18 mouse cellular contexts compared by ENCODE assay signal in the genomic region with DNA sequence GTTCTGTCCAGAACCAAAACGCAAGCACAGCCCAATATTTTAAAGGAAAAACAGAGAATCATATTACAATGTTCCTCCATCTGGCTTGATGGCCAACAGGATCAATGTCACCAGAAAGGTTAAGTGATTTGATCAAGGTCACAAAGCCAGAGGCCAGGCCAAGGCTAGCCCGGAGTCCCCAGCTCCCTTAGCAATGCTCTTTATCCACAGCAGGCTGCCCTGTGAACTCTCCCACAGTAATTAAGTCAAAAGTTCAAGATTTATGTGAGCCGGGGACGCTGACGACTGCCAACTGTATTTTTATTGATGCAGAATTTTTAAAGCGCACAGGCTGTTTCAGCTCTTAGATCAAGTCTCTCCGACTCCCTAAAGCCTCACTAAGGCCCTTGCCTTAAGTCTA.
DNase-seq lines count a peak whose midpoint lies in the region; ATAC-seq and TF ChIP-seq lines count a peak whose summit lies in the region.
"Had no signal": no experiment of that assay in that cellular context is flagged by ENCODE, and none has a peak within 500 bp of the region (broad histone marks: within the 10 kb centered on the region; RNA-seq: fewer than 3 reads in every experiment).

No protein-coding gene starts in this region.

- no peak overlapping the region for H3K9ac ChIP-seq in limb, embryonic 11.5 days (ENCODE audit: low read length)
- H3K9ac ChIP-seq in kidney, postnatal 0 days (ENCODE audit: low read depth, low read length): no peak overlapping the region
- H3K9ac ChIP-seq in heart, embryonic 12.5 days: no peak overlapping the region
- H3K9ac ChIP-seq: embryonic facial prominence, embryonic 15.5 days; hindbrain, embryonic 13.5 days; liver, postnatal 0 days; midbrain, embryonic 12.5 days had no signal

- H3K27ac ChIP-seq in limb, embryonic 11.5 days (replicated peaks; ENCODE audit: low read depth, low read length): no peak overlapping the region
- H3K27ac ChIP-seq in limb, embryonic 10.5 days: no peak overlapping the region
- H3K27ac ChIP-seq in kidney, postnatal 0 days: no peak overlapping the region; the same call in 1 of the 2 replicates
- H3K27ac ChIP-seq in heart, embryonic 12.5 days (ENCODE audit: poor library complexity, severe bottlenecking): no peak overlapping the region
- H3K27ac ChIP-seq: embryonic facial prominence, embryonic 15.5 days; hindbrain, embryonic 13.5 days; midbrain, embryonic 12.5 days had no signal

- no peaks in the 10 kb centered on the region for H3K27me3 ChIP-seq in limb, embryonic 11.5 days (ENCODE audit: control insufficient read depth, insufficient read depth, low read length)
- no peaks in the 10 kb centered on the region for H3K27me3 ChIP-seq in limb, embryonic 10.5 days (ENCODE audit: low read depth, poor library complexity, severe bottlenecking)
- no peaks in the 10 kb centered on the region for H3K27me3 ChIP-seq in kidney, postnatal 0 days (ENCODE audit: insufficient read depth, low read length)
- H3K27me3 ChIP-seq in heart, embryonic 12.5 days (replicated peaks): no peaks in the 10 kb centered on the region
- H3K27me3 ChIP-seq: embryonic facial prominence, embryonic 15.5 days; hindbrain, embryonic 13.5 days; midbrain, embryonic 12.5 days had no signal

- H3K4me2 ChIP-seq in limb, embryonic 11.5 days (ENCODE audit: low read depth, severe bottlenecking): no peak overlapping the region
- H3K4me2 ChIP-seq in kidney, postnatal 0 days (ENCODE audit: low read length): no peak overlapping the region
- no peak overlapping the region for H3K4me2 ChIP-seq in heart, embryonic 12.5 days
- H3K4me2 ChIP-seq: embryonic facial prominence, embryonic 15.5 days; hindbrain, embryonic 13.5 days; midbrain, embryonic 12.5 days had no signal

- peaks cover 15% of the 10 kb centered on the region for H3K4me1 ChIP-seq in limb, embryonic 11.5 days (ENCODE audit: control insufficient read depth, insufficient read depth, low read length)
- peaks cover 52% of the 10 kb centered on the region for H3K4me1 ChIP-seq in limb, embryonic 10.5 days
- peaks cover 6% of the 10 kb centered on the region; the same call in 1 of the 2 replicates for H3K4me1 ChIP-seq in kidney, postnatal 0 days (replicated peaks; ENCODE audit: insufficient read depth, low read length)
- peaks cover 25% of the 10 kb centered on the region for H3K4me1 ChIP-seq in heart, embryonic 12.5 days (replicated peaks)

- TF ChIP-seq CTCF in kidney, postnatal 0 days (IDR thresholded peaks at IDR 0.05; ENCODE audit: low read depth): 0 out of 2 replicates have a peak, but pooled peaks have one; percentile 8

- 23% methylated on average over 7 of the region's 7 CpGs for WGBS in limb, embryonic 11.5 days
- 38% methylated on average over 7 of the region's 7 CpGs for WGBS in limb, embryonic 10.5 days
- WGBS in kidney, postnatal 0 days: 13% methylated on average over 7 of the region's 7 CpGs
- 87% methylated on average over 7 of the region's 7 CpGs for WGBS in heart, embryonic 12.5 days

- no peak for ATAC-seq in limb, embryonic 11.5 days (ENCODE audit: insufficient number of reproducible peaks, low FRiP score, low TSS enrichment, low read depth)
- peak; percentile 63 for ATAC-seq in kidney, postnatal 0 days (replicated peaks; ENCODE audit: low FRiP score, low read depth)
- no peak for ATAC-seq in heart, embryonic 12.5 days (ENCODE audit: insufficient number of reproducible peaks, low FRiP score)
- ATAC-seq: intestine, postnatal 0 days; liver, postnatal 0 days had no signal

- peak; percentile 37 for DNase-seq in limb, embryonic 11.5 days (ENCODE audit: low spot score)
- DNase-seq in limb, embryonic 10.5 days (ENCODE audit: low spot score): no peak
- DNase-seq in embryo, embryonic 11 days: peak; percentile 52
- peak; percentile 91 for DNase-seq in kidney, postnatal 0 days (ENCODE audit: low spot score)
- DNase-seq in thymus, postnatal 0 days (ENCODE audit: low spot score): no peak
- DNase-seq in heart, adult 8-10 months (ENCODE audit: low spot score): no peak
- DNase-seq: cerebellum, adult 11 months; heart, adult 11 months; left cerebral cortex, postnatal 4 days; liver, postnatal 0 days; lung, postnatal 4 days; spleen, adult 18-20 months; thymus, postnatal 25 days had no signal

- H3K36me3 ChIP-seq in limb, embryonic 11.5 days (ENCODE audit: control insufficient read depth, insufficient read depth, low read length): no peaks in the 10 kb centered on the region; the same call in 1 of the 2 replicates
- H3K36me3 ChIP-seq in limb, embryonic 10.5 days: peaks cover 9% of the 10 kb centered on the region
- H3K36me3 ChIP-seq in kidney, postnatal 0 days (ENCODE audit: insufficient read depth, low read length): no peaks in the 10 kb centered on the region
- H3K36me3 ChIP-seq in heart, embryonic 12.5 days: no peaks in the 10 kb centered on the region
- H3K36me3 ChIP-seq: hindbrain, embryonic 13.5 days had no signal

- H3K4me3 ChIP-seq in limb, embryonic 11.5 days (ENCODE audit: low read depth, low read length): no peak overlapping the region
- no peak overlapping the region for H3K4me3 ChIP-seq in limb, embryonic 10.5 days
- H3K4me3 ChIP-seq in kidney, postnatal 0 days (replicated peaks; ENCODE audit: low read depth, low read length): no peak overlapping the region
- no peak overlapping the region for H3K4me3 ChIP-seq in heart, embryonic 12.5 days
- H3K4me3 ChIP-seq: embryonic facial prominence, embryonic 15.5 days; hindbrain, embryonic 13.5 days; midbrain, embryonic 12.5 days had no signal

- no peaks in the 10 kb centered on the region for H3K9me3 ChIP-seq in limb, embryonic 11.5 days (ENCODE audit: control insufficient read depth, low read length)
- H3K9me3 ChIP-seq in limb, embryonic 10.5 days (replicated peaks): no peaks in the 10 kb centered on the region
- no peaks in the 10 kb centered on the region for H3K9me3 ChIP-seq in kidney, postnatal 0 days (replicated peaks; ENCODE audit: low read length)
- H3K9me3 ChIP-seq in heart, embryonic 12.5 days (replicated peaks): peaks cover 4% of the 10 kb centered on the region
- H3K9me3 ChIP-seq: embryonic facial prominence, embryonic 15.5 days; hindbrain, embryonic 13.5 days had no signal

Comparison
In these comparisons a context has a peak if more than half of its experiments do, and no peak if none do; other contexts are left out.
1. DNase-seq: peak in limb, embryonic 11.5 days (single experiment), embryo, embryonic 11 days (single experiment) and kidney, postnatal 0 days (single experiment); none in limb, embryonic 10.5 days (single experiment), thymus, postnatal 0 days (single experiment) and heart, adult 8-10 months (single experiment).